Mouse (Mus musculus): ENCODE results near the gene BC028528.

DNA sequence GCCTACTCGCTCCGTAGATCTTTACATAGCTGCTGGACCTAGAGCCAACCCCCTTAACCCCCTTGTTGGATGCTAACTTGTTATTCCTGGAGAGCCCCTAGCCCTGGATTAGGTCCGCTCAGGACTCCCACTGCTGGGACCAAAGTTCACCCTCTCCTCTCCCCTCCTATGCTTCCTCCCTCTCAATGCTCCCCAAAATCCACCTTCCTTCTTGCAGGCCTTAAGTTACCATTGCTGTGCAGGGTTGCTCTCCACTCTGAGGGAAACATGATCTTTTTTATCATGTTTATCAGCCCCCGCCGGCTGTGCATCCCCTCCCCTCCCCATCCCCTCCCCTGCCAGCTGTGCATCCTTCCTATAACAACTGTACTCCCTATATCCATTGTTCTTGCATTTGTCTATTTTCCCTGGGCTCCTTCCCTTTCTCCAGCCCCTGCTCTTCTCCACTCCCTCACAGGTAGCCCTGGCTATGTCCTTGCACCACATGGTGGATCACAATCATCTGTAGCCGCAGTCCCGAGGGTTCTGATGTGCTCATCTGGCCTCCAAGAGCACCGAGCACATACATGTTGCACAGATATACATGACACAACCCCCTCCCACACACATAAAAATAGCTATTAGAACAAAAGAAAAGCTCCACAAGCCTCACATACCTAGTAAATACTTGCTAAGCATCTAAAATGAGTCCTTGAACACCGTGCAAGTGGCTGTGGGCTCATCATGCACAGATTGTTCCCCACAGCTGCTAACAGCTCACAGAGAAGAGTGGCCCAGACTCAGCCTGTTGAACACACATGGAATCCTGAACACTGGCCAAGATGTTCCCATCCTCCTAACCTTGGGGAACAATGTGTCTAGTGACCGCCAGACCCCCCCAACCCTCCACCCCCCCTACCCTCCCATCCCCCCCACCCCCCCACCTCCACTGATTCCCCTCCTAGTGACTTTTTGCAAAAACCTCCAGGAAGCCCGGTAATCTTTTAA is 554 bp upstream of the BC028528 start:
- no peak for TF ChIP-seq GATA1 (IDR thresholded peaks at IDR 0.05; ENCODE audit: borderline replicate concordance, low read length)
- no peak for TF ChIP-seq FLI1 (IDR thresholded peaks at IDR 0.05; ENCODE audit: low read length)
